Mouse (Mus musculus) right cerebral cortex, adult 2 months (tissue): ENCODE data around the gene Itgb4.

ENCODE experiments used
- DNase-seq, 2 experiments: peaks; one replicate each; pipeline ENCODE4 v3.0.0; 2021 to 2022; ENCODE audit warnings: low spot score in 2 of 2

The Itgb4 gene

DNA sequence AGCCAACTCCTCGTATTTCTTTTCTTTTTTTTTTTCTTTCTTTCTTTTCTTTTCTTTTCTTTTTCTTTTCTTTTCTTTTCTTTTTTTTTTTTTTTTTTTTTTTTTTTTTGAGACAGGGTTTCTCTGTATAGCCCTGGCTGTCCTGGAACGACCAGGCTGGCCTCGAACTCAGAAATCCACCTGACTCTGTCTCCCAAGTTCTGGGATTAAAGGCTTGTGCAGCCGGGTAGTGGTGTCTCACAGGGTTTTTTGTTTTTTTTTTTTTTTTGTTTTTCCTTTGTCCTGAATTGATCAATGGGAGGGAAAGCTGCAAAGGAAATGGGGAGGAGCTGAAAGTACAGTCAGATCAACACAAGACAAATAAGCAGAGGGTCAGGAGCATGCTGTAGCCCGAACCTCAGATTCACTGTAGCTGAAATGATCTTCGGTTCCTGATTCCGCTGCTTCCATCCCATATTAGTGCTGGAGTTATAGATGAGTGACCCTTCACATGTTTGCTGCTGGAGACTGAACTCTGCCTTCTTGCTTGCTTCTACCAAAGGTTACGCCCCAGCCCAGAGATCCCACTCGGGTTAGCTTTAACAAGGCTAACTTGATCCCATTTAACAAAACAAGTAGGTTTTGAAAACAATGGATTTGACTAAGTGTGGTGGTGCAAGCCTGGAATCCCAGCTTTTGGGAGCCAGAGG, 53.8 kb downstream of the Itgb4 start:
- no peak for DNase-seq

DNA sequence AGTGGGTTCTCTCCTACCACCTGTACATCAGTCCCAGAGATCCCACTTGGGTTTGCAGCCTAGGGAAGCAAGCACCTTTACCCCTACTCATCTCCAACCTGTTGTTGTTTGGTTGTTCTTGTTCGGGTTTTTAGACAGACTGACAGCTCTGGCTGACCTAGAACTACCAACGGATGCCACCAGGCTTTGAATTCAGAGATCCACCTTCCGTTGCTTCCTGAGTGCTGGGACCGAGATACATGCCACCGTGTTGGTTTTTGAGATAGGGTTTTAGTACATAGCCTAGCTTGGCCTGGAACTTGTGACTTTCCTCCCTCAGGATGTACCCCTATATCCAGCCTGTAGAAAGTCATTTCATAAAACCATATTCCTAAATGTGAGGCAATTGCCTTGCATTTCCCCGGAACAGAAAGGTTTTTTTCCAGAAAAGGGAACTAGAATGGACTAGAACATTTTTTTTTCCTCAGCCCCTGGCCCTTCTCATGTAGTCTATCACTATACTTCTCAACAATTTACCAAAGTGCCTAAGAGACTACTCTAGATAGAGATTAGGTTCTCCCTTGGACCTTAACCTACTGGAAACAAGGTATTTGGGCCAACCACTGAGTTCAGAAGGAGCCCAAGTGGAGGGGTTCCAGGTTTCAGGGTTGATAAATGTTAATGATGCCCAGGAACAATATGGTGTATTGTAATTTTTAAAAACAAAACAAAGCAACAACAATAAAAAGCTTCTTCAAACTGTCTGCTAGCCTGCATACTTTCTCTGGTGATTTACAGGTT, 54.8 kb downstream of the Itgb4 start:
- DNase-seq, result no peak

DNA sequence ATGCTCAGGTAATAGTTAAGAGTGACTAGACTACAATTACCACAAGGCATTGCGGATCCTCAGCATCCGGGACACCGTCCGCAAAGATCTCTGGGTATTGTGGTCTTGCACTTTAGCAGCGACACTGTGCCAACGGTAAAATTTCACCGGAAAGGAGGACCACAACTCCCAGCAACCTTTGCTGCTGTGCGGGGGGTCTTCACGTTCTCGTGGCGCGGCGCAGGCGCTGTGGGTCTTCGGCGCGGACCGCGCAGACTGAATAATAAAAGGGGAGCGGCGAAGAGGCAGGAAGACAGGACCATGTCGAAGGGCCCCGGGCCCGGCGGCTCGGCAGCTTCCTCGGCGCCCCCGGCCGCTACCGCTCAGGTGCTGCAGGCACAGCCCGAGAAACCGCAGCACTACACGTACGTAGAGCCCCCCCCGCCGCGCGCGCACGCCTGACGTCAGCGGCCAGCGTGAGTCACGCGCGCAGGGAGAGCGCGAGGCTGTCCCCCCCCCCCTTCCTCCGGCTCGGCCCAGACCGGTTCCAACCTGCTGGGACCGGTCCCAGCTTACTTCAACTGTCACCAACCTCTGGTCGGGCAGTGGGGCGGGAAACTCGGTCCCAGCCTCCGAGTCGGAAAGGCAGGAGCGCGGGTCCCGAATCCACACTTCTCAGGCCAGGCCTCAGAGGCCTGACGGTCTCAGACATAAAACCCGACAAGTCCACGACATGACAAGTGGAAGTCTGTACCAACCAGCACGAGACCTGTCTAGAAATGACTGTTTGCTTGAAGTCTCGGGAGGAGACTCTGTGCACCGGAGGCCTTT, 55.8 kb downstream of the Itgb4 start, which contains the start of gene Unk:
TSS of gene Unk (plus strand) at position 235 of the 810 bp plus-strand sequence.
- DNase-seq, result peak; percentile 98 to 99

DNA sequence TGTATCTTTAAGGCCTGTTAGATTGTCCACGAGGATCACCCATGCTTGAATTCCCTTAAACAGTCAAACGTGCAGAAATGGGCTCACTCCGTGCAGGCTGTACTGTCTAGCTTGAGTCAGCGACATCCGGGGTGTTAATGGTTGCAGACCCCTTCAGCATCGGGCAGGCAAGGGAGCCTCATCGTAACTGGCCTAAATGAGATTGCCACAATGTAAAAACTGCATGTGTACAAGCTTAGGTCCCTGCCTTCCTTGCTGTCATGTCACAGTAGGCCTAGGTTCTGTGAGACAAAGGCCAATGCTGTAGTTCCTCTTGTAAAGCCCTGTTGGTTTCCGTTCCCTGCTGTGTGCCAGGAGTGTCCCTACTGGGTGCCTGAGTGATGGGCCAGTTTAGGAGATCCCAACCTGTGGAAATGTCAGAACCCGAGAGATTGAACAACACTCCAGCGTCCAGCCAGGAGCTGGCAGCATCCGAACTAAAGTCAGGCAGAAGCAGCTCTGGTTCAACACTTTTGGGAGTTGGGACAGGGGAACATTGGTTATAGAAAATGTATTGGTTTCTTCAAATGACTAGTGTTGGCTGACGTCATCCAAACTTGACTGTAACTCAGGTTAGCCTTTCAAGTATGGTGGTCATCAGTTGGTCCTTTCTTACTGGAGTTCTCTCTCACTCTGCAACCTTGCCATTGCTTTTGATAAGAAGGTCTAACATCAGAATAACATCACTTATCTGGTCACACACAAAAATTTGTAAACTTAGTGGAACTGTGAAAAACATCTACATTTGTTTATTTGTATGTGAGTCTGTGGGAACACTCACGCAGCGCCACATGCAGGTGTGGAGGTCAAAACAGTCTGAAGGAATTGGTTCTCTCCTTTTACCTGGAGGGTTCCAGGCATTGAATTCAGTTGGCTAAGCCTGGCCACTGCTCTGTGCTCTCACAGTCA, 56.7 kb downstream of the Itgb4 start:
- DNase-seq, result peak; percentile 29 to 74

DNA sequence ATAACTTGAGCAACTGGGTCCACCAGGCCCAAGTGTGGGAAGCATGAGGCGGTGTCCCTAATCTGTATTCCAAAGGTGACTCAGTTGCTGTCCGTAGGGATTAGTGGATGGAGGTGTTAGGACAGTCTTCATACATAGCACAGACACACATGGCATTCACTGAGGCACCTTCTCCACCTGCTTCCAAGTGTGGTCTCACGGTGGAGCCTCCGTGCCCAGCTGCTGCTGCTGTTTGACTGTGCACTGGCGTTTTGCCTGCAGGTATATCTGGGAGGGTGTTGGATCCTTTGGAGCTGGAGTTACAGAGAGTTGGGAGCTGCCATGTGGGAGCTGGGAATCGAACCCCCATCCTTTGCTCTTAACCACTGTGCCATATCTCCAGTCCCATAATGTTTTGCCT, 60.1 kb downstream of the Itgb4 start:
- DNase-seq, result no peak

DNA sequence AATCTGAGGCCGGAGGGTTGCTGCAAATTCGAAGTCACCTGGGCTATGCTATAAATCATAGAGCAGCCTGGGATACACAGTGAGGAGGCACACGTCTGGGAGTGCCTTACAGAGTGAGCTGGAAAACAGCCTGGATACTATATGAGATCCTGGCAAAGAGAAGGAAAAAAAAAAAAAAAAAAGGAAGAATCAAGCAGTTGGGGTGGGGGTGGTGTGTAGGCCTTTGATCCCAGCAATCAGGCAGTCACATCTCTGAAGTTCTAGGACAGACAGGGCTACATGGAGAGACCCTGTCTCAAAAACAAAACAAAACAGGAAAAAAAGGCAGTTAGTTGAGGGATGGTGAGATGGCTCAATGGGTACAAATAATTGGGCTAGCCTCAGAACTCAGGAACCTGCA, 62.2 kb downstream of the Itgb4 start:
- DNase-seq, result no peak

DNA sequence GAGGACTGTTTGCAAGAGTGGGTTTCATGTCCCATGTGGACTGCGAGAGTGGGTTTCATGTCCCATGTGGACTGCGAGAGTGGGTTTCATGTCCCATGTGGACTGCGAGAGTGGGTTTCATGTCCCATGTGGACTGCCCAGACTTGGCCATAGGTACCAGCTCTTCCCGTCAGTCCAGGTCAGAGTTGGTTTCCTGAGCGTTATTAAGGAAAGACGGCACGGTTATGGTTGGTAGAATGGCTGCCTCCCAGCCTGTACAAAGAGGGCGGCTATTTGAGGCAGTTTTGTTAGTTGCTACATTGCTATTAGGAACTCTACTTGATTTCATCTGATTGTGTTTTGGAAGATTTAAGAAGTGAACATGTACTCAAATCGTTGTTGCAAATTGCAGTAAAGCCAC, 63.3 kb downstream of the Itgb4 start:
- no peak for DNase-seq

DNA sequence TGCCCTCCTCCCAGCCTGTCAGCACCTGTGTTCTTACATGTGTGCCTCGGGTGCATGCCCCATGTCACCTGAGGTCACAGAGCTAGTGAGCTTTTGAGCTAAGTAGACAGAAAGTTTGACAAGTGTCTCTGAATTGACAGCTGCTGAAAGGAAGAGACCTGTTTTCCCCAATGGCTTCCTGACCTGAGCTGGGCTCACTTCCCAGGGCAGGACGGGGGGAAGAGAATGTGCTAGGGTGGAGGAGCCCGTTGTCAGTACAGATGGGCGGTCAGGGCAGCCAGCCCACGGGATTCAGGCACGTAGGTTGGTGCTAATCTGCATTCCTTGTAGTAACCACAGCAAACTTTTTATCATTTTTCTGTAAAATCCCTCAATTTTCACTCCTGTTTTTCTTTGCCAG, 66.1 kb downstream of the Itgb4 start:
- no peak for DNase-seq

DNA sequence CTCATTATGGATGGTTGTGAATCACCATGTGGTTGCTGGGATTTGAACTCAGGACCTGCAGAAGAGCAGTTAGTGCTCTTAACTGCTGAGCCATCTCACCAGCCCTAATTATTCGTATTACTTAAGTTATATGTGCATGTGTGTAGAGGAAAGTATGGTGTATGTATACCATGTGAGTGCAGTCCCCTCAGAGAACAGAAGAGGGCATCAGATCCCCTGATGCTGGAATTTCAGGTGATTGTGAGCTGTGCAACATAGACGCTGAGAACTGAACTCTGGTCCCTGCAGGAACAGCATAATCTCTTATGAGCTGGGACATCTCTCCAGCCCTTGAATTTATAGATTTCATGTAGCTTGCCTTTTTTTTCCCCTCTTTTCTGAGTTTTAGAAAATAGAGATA, 67.3 kb downstream of the Itgb4 start:
- DNase-seq, result no peak

DNA sequence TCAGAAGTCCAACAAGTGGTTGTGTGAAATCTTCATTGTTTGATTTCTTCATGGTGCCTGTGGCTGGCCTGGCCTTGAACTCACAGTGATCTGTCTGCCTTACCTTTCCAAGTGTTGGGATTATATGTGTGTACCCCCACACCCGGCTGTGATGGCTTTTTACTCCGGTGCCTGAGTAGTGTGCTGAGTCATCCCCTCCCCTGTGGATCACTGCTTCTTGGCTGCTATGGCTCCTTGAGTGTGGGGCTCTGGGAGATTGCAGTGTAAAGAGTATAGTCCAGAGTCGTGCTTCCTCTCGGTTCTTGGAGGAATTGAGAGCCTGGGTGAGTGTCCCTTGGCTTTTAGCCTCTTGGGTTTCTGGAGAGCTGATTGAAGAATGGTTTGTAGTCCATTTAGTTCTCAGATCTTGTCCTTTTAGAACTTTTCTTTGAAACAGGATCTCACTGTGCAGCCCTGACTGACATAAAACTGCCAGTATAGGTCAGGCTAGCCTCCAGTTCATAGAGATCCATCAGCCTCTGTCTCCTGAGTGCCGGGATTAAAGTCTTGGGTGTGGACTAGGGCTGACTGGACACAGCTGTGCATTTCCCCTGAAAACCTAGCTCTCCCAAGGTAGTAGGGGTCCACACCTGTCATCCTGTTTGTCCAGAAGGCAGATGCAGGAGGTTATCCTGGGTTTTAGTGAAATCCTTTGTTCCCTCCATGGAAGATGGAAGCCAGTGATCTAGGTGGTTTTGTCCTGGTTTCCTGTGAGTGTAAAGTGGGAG, 68.0 kb downstream of the Itgb4 start:
- DNase-seq, result no peak

DNA sequence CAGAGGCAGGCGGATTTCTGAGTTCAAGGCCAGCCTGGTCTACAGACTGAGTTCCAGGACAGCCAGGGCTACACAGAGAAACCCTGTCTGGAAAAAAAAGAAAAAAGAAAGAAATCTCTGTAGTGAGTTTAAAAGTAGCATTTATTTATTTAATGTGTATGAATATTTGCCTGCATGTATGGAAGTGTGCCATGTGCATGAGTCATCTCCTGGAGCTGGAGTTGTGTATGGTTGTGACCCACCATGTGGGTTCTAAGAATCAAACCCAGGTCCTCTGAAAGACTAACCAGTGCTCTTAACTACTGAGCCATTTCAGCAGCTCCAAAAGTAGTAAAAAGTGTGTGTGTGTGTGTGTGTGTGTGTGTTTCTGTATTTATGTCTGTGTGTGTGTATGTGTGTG, 68.8 kb downstream of the Itgb4 start:
- DNase-seq, result no peak

DNA sequence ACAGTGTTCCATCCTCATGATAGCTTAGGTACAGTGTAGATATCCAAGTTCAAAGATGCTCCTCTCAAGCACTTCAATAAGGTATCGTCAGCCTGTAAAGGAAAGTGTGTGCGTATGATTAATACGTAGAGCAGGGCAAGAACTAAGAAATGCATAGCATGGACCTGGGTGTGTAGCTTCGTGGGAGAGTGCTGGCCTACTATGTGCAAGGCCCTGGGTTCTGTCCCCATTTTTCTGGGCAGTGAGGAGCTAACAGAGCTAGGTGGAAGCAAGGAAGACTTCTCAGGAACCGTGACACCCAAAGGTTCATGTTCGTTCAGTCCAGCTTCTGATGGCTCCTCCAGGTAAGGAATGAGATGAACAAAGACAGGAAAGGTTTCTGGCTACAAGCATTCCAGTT, 70.7 kb downstream of the Itgb4 start:
- DNase-seq, result no peak

DNA sequence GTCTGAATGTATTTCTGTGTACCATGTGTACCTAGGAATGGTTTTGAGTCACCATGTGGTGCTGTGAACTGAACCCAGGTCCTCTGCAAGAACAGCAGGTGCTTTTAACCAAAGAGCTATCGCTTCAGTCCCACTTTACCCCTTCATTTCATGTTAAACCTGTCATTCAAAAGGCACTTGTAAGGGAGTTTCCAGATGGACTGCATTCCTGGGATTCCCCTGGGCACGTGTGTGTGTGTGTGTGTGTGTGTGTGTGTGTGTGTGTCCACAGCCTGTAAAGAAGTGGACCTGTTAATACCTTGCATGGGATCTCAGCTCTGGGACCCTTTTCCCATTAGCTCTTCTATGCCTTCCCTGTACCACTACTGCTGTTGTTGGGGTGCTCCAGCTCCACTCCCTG, 75.1 kb downstream of the Itgb4 start:
- DNase-seq, result no peak

DNA sequence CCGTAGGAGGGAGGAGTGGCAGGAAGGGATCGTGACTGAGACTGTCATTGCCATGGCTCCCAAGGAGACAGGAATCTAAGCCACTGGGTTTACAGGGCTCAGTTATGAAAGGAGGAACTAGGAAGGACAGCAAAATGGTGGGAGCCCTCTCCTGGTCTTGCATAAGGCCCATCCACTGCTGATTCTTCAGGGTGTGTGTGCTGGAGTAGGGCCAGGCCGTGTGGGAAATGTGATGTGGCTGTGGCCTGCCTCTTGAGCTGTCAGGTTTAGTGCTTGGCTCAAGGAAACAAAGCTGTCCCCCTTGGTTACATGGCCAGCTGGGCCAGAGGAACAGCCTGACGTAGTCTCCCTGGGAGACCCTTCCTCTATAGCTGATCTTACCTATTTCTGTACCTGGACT, 75.7 kb downstream of the Itgb4 start:
- no peak for DNase-seq

DNA sequence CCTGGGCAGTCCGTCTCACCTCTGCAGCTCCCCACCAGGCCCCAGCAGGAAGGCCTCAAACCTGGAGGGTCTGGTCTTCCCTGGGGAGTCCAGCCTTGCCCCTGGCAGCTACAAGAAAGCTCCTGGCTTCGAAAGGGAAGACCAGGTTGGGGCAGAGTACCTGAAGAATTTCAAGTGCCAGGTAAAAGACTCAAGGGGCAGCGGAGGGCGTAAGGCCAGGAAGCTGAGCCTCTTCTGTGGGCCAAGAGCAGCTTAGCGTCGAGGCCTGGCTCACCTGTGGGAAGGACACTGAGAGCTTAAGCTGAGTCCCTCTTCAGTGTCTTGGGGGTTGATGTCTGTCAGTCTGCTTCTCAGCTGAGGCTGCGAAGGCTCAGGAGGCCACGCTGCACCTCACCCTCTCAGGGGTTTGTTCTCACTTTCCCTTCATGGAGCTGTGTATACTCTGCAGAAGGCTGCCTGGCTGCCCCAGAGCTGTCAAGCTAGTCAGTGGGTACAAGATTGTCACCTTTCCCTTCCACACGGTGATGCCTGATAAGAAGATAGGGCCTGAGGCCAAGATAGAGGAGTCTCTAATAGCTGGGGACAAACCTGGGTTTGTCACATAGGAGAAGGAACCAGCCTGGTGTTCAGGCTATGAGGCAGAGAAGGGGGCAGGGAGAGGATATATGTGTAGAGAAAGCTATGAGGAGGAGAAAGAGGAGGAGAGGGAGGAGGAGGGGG, 79.2 kb downstream of the Itgb4 start:
- no peak for DNase-seq

DNA sequence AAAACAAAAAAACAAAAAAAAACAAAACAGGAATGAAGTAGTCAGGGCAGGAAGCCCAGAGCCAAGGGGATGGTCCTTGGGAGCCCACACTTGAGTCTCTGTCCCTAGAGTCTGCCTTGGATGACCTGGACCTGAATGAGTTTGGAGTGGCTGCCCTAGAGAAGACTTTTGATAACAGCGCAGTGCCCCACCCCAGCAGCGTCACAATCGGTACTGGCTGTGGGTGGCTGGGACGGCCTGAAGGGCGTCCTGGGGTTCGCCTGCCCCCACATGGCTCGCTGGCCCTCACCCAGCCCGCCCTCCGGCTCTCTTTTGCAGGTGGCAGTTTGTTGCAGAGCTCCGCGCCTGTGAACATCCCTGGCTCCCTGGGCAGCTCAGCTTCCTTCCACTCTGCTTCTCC, 81.4 kb downstream of the Itgb4 start:
- DNase-seq, result no peak

DNA sequence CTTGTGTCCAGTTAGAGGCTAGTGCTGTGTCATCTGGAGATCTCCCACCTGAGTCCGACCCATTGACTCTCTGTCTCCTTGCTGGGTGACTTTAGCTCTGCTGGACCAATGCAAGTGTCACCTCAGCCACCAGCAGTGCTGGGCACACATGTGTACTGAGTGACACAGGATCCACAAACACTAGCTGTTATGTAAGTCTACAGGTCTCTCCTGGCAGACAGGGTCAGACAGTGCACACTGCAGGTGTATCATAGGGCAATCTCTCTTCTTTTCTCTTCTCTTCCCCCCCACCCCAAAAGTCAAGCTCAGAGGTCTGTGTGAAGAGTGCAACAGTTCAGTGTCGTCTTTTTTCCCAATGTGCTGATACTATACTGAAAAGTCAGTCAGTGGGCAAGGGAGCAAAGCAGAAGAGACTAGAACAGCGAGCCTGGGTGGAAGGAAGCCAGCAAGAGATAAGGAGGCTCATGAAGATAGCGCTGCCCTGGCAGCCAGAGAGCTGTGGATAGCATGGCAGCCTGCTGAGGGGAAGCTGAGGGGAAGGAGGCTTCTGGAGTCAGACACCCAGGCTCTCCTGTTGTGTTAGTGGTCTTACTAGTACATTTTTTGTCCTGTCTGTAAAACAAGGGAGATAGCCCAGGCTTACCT, 82.8 kb downstream of the Itgb4 start:
- DNase-seq, result no peak
